Mouse (Mus musculus) heart, postnatal 0 days (tissue): ENCODE results near the gene Fam84b.

Source experiments
- CTCF ChIP-seq: IDR thresholded peaks from 2 replicates; pipeline ENCODE4 v1.5.1; 2016; ENCODE audit warnings: antibody characterized with exemption, control low read depth, low read depth
- EP300 ChIP-seq: IDR thresholded peaks from 2 replicates; pipeline ENCODE4 v1.6.1; 2016; ENCODE audit warnings: antibody characterized with exemption, low read depth

GRCm38 (mm10) chr15:60789084-60789483 lies 64.5 kb downstream of the Fam84b start:
- TF ChIP-seq EP300: no peak
- no peak for TF ChIP-seq CTCF
